Mouse (Mus musculus): ENCODE data around the gene Fcgrt. TPM values are rescaled to one million over a fixed set of nuclear protein-coding genes. Genes with fewer than 3 reads are reported as not detected.
"Not testable (repeated sequence)": the region's sequence is repeated elsewhere in the genome, so short reads cannot be mapped to it uniquely, and the experiment has no call there.

The Fcgrt gene
- 28.1 and 28.3 TPM in 2 replicates for polyA plus RNA-seq (2016; fragmentation: Nextera tagmentation; extraction: Ambion mirVana)

- no peaks in the 10 kb centered on the region for H3K36me3 ChIP-seq
- H3K27me3 ChIP-seq (replicated peaks) = no peaks in the 10 kb centered on the region
- H3K4me3 ChIP-seq = peak within 1 kb of the TSS; percentile 32
- H3K9ac ChIP-seq = peak within 1 kb of the TSS; percentile 66
- peak within 1 kb of the TSS; percentile 57 for H3K4me2 ChIP-seq
- ATAC-seq (ENCODE audit: insufficient number of reproducible peaks, low FRiP score) = peak; percentile 81
- no peaks in the 10 kb centered on the region for H3K9me3 ChIP-seq (replicated peaks)
- peak within 1 kb of the TSS; percentile 81 for H3K27ac ChIP-seq (ENCODE audit: poor library complexity, severe bottlenecking)
- WGBS = 42% methylated on average over 7 of the region's 7 CpGs
- peaks cover 20% of the 10 kb centered on the region for H3K4me1 ChIP-seq (replicated peaks)
Measured at GRCm38 (mm10) chr7:45103652-45104180, at the start of gene Fcgrt. Gene Fcgrt (minus strand): TSS chr7:45103851.

GRCm38 (mm10) chr7:45153052-45153451 lies 49.4 kb upstream of the Fcgrt start:
- not testable (repeated sequence) for H3K27ac ChIP-seq (ENCODE audit: poor library complexity, severe bottlenecking); H3K9ac ChIP-seq

GRCm38 (mm10) chr7:45151303-45151702 lies 47.7 kb upstream of the Fcgrt start:
- 58% methylated on average over 11 of the region's 11 CpGs for WGBS
- H3K36me3 ChIP-seq = peaks cover 21% of the 10 kb centered on the region
- no peak overlapping the region for H3K9ac ChIP-seq
- H3K27me3 ChIP-seq (replicated peaks) = no peaks in the 10 kb centered on the region
- no peak for ATAC-seq (ENCODE audit: insufficient number of reproducible peaks, low FRiP score)
- H3K4me2 ChIP-seq = no peak overlapping the region
- H3K4me3 ChIP-seq = no peak overlapping the region
- H3K4me1 ChIP-seq (replicated peaks) = peaks cover 17% of the 10 kb centered on the region
- H3K27ac ChIP-seq (ENCODE audit: poor library complexity, severe bottlenecking) = no peak overlapping the region
- H3K9me3 ChIP-seq (replicated peaks) = no peaks in the 10 kb centered on the region

More at GRCm38 (mm10) chr7:45153052-45153451, 49.4 kb upstream of the Fcgrt start:
- H3K27me3 ChIP-seq (replicated peaks); H3K9me3 ChIP-seq (replicated peaks); H3K4me3 ChIP-seq; ATAC-seq (ENCODE audit: insufficient number of reproducible peaks, low FRiP score); H3K4me2 ChIP-seq: not testable (repeated sequence)
- Histone ChIP-seq H3K36me3 (peaks cover 11% of the 10 kb centered on the region), H3K4me1 (replicated peaks) (peaks cover 17% of the 10 kb centered on the region)
- WGBS = 93% methylated on average over 2 of the region's 2 CpGs

- Histone ChIP-seq H3K4me2 (no peak overlapping the region), H3K27me3 (replicated peaks) (no peaks in the 10 kb centered on the region), H3K36me3 (peaks cover 26% of the 10 kb centered on the region), H3K9me3 (replicated peaks) (no peaks in the 10 kb centered on the region), H3K4me3 (no peak overlapping the region), H3K4me1 (replicated peaks) (peaks cover 16% of the 10 kb centered on the region), H3K9ac (0 out of 2 replicates have a peak overlapping the region, but pooled peaks have one; percentile 40), H3K27ac (ENCODE audit: poor library complexity, severe bottlenecking) (no peak overlapping the region)
- no peak for ATAC-seq (ENCODE audit: insufficient number of reproducible peaks, low FRiP score)
- WGBS = 61% methylated on average over 4 of the region's 4 CpGs
Measured at GRCm38 (mm10) chr7:45150321-45150720, 46.7 kb upstream of the Fcgrt start.

- no peak for ATAC-seq (ENCODE audit: insufficient number of reproducible peaks, low FRiP score)
- no peaks in the 10 kb centered on the region for H3K27me3 ChIP-seq (replicated peaks)
- H3K4me2 ChIP-seq = no peak overlapping the region
- H3K36me3 ChIP-seq = peaks cover 34% of the 10 kb centered on the region
- no peak overlapping the region for H3K9ac ChIP-seq
- peaks cover 10% of the 10 kb centered on the region; the same call in 1 of the 2 replicates for H3K4me1 ChIP-seq (replicated peaks)
- 60% methylated on average over 6 of the region's 6 CpGs for WGBS
- H3K27ac ChIP-seq (ENCODE audit: poor library complexity, severe bottlenecking) = 0 out of 2 replicates have a peak overlapping the region, but pooled peaks have one; percentile 15
- no peaks in the 10 kb centered on the region for H3K9me3 ChIP-seq (replicated peaks)
- H3K4me3 ChIP-seq = no peak overlapping the region
Measured at GRCm38 (mm10) chr7:45149545-45149944, 45.9 kb upstream of the Fcgrt start.

- no peak for ATAC-seq (ENCODE audit: insufficient number of reproducible peaks, low FRiP score)
- H3K36me3 ChIP-seq = peaks cover 42% of the 10 kb centered on the region
- peak overlapping the region; percentile 44 for H3K9ac ChIP-seq
- peaks cover 9% of the 10 kb centered on the region; the same call in 1 of the 2 replicates for H3K4me1 ChIP-seq (replicated peaks)
- no peaks in the 10 kb centered on the region for H3K27me3 ChIP-seq (replicated peaks)
- peak overlapping the region; percentile 34; the same call in 1 of the 2 replicates for H3K27ac ChIP-seq (ENCODE audit: poor library complexity, severe bottlenecking)
- no peak overlapping the region for H3K4me2 ChIP-seq
- H3K9me3 ChIP-seq (replicated peaks) = no peaks in the 10 kb centered on the region
- WGBS = 29% methylated on average over 4 of the region's 4 CpGs
- H3K4me3 ChIP-seq = no peak overlapping the region
Measured at GRCm38 (mm10) chr7:45148534-45149098, 45.0 kb upstream of the Fcgrt start.

GRCm38 (mm10) chr7:45147899-45148298 lies 44.2 kb upstream of the Fcgrt start:
- Histone ChIP-seq H3K9me3 (replicated peaks) (no peaks in the 10 kb centered on the region), H3K36me3 (peaks cover 49% of the 10 kb centered on the region), H3K4me2 (no peak overlapping the region), H3K9ac (no peak overlapping the region), H3K4me3 (no peak overlapping the region), H3K27ac (ENCODE audit: poor library complexity, severe bottlenecking) (no peak overlapping the region), H3K27me3 (replicated peaks) (no peaks in the 10 kb centered on the region), H3K4me1 (replicated peaks) (peaks cover 5% of the 10 kb centered on the region; the same call in 1 of the 2 replicates)
- ATAC-seq (ENCODE audit: insufficient number of reproducible peaks, low FRiP score) = no peak
- WGBS = 76% methylated on average over 11 of the region's 11 CpGs

- Histone ChIP-seq H3K4me2 (no peak overlapping the region), H3K9ac (no peak overlapping the region), H3K9me3 (replicated peaks) (no peaks in the 10 kb centered on the region), H3K27ac (ENCODE audit: poor library complexity, severe bottlenecking) (no peak overlapping the region), H3K27me3 (replicated peaks) (no peaks in the 10 kb centered on the region), H3K4me1 (replicated peaks) (peaks cover 5% of the 10 kb centered on the region; the same call in 1 of the 2 replicates), H3K36me3 (peaks cover 55% of the 10 kb centered on the region), H3K4me3 (no peak overlapping the region)
- WGBS = 90% methylated on average over 11 of the region's 11 CpGs
- no peak for ATAC-seq (ENCODE audit: insufficient number of reproducible peaks, low FRiP score)
Measured at GRCm38 (mm10) chr7:45147267-45147666, 43.6 kb upstream of the Fcgrt start.

- peaks cover 65% of the 10 kb centered on the region for H3K36me3 ChIP-seq
- H3K4me1 ChIP-seq (replicated peaks) = peaks cover 5% of the 10 kb centered on the region; the same call in 1 of the 2 replicates
- no peak overlapping the region for H3K4me3 ChIP-seq
- H3K27ac ChIP-seq (ENCODE audit: poor library complexity, severe bottlenecking) = no peak overlapping the region
- H3K27me3 ChIP-seq (replicated peaks) = no peaks in the 10 kb centered on the region
- no peak for ATAC-seq (ENCODE audit: insufficient number of reproducible peaks, low FRiP score)
- no peak overlapping the region for H3K4me2 ChIP-seq
- H3K9ac ChIP-seq = no peak overlapping the region
- 91% methylated on average over 8 of the region's 8 CpGs for WGBS
- no peaks in the 10 kb centered on the region for H3K9me3 ChIP-seq (replicated peaks)
Measured at GRCm38 (mm10) chr7:45145460-45145859, 41.8 kb upstream of the Fcgrt start.

- Histone ChIP-seq H3K9me3 (replicated peaks) (no peaks in the 10 kb centered on the region), H3K9ac (no peak overlapping the region), H3K27me3 (replicated peaks) (no peaks in the 10 kb centered on the region), H3K27ac (ENCODE audit: poor library complexity, severe bottlenecking) (no peak overlapping the region), H3K4me1 (replicated peaks) (peaks cover 10% of the 10 kb centered on the region), H3K36me3 (peaks cover 65% of the 10 kb centered on the region), H3K4me3 (no peak overlapping the region), H3K4me2 (no peak overlapping the region)
- no peak for ATAC-seq (ENCODE audit: insufficient number of reproducible peaks, low FRiP score)
- WGBS = 85% methylated on average over 13 of the region's 13 CpGs
Measured at GRCm38 (mm10) chr7:45144368-45145174, 40.9 kb upstream of the Fcgrt start.

- Histone ChIP-seq H3K9me3 (replicated peaks) (no peaks in the 10 kb centered on the region), H3K9ac (no peak overlapping the region), H3K4me2 (no peak overlapping the region), H3K4me3 (no peak overlapping the region), H3K27ac (ENCODE audit: poor library complexity, severe bottlenecking) (no peak overlapping the region), H3K36me3 (peaks cover 55% of the 10 kb centered on the region), H3K27me3 (replicated peaks) (0 out of 2 replicates have a peak, but pooled peaks cover 4% of the 10 kb centered on the region), H3K4me1 (replicated peaks) (peaks cover 26% of the 10 kb centered on the region)
- no peak for ATAC-seq (ENCODE audit: insufficient number of reproducible peaks, low FRiP score)
- 78% methylated on average over 5 of the region's 5 CpGs for WGBS
Measured at GRCm38 (mm10) chr7:45141914-45142313, 38.3 kb upstream of the Fcgrt start.

All from heart, embryonic 12.5 days (tissue).